Mouse (Mus musculus): ENCODE data around the gene Kars.

GRCm38 (mm10) chr8:111978147-111978546 lies 33.0 kb downstream of the Kars start:
- TF ChIP-seq CTCF (IDR thresholded peaks at IDR 0.05; ENCODE audit: insufficient read depth, low read depth, low read length) (no peak), POLR2A (IDR thresholded peaks at IDR 0.05; ENCODE audit: insufficient read depth, low read depth, low read length) (no peak)
